Mouse (Mus musculus) thymus, postnatal 10 days (tissue): Measurements from ENCODE around the gene Olfr930.

ENCODE experiments used
- DNase-seq, 2 experiments: peaks; one replicate each; pipeline ENCODE4 v3.0.0; 2021; ENCODE audit warnings: low spot score in 2 of 2

Gene Olfr930

DNA sequence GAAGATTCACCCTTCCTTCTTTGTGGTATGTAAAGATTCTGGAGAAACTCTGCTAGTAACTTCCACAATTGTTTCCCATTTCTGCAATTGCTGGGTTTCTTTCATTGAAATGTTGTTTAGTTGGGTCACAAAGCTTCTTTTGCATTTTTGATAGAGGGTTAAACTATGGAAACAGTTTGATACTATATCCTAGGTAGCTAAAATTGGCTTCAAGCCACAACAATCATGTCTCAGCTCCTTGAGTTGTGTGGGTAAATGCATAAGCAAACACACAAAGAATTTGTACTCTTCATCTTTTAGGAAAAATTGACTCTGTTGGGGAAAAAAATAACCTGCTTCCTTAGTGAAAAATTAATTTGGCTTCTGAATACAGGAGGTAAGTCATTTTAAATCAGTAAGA, at the start of gene Olfr930:
Gene Olfr930, plus strand, starts transcription at position 301 of the 400 bp plus-strand sequence.
- no peak for DNase-seq

DNA sequence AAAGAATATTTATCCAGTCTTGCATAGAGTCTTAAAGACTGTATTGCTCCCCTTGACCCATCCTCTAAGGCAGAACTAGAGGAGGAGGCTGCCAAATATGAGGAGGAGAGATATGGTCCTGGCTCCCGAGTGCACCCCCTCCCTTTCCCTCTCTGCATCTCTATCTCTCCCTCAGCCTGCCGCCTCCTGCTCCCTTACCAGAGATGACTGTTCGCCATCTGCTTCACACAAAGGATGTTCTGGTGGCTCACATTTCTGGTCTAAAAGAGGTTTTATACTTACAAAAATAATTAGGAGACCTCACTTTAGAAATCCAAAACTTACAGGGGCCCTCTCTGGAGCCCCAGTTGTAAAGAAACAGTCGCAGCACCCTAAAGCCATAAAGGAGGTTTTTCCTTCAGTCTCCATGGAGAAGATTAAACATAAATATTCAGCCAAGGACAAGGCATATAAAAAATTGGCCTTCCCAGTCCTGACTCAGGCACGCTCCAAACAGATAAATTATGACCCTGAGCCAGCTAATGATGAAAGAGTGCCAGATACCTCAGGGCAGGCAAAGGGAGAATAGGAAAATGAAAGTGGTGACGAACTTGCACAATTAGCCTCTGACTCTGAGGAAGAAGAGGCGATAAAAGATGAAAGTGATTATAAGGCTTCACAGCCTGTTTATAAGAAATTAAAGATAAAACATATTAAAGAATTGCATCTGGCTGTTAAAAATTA, 24.0 kb downstream of the Olfr930 start:
- DNase-seq = no peak

DNA sequence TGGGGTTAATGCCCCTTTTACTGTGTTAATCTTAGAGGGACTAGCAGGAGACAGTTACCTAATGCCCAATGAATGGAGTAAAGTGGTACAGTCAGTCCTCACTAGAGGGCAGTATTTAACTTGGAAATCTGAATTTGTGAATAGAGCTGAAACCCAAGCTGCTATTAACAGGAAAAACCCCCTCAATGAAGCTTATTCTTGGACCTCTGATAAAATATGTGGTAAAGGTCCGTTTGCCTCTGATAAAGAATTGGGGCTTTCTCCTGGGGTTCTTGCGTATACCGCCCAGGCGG, 24.5 kb downstream of the Olfr930 start:
- no peak for DNase-seq

DNA sequence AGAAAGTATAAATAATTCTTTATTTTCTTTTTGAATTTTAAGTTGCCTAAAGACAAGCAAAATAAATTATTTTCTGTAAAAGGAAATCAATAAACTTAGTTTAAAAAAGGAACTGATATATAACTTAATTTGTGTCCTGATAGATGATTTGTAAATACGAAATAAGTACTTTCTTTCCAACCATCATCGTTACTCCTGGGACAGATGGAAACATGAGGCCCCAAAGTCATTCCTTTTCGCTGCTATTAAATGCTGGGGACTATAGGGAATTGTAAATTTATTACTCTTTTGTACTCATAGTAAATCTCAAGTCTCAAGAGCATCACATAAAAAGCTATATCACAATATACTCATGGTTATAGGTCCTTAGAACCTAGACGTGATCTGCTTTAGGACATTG, 42.4 kb downstream of the Olfr930 start, which contains the start of gene Olfr933:
Gene Olfr933, plus strand, starts transcription at position 301 of the 400 bp plus-strand sequence.
- no peak for DNase-seq
